Mouse (Mus musculus) liver, postnatal 0 days (tissue): Measurements from ENCODE around the gene Il15.

Source experiments
- CTCF ChIP-seq: sonication (generic); IDR thresholded peaks from 2 replicates; pipeline ENCODE4 v1.5.1; 2016; ENCODE audit warnings: antibody characterized with exemption, low read depth
- EP300 ChIP-seq: IDR thresholded peaks from 2 replicates; pipeline ENCODE4 v1.6.1; 2016; ENCODE audit warnings: antibody characterized with exemption, low read depth, mild to moderate bottlenecking

- TF ChIP-seq CTCF (no peak), EP300 (no peak)
Observed at GRCm38 (mm10) chr8:82285866-82286265, 117.2 kb downstream of the Il15 start.
